Mouse (Mus musculus) adrenal gland, adult 8-10 months (tissue): ENCODE measurements around the gene Bptf. TPM values are rescaled to one million over a fixed set of nuclear protein-coding genes. Genes with fewer than 3 reads are reported as not detected.
"Not testable (repeated sequence)": the region's sequence is repeated elsewhere in the genome, so short reads cannot be mapped to it uniquely, and the experiment has no call there.

Experiments
- DNase-seq: peaks from one replicate; pipeline ENCODE4 v3.0.0; 2022
- total RNA-seq, 4 experiments: library from RNA; stranded (reverse); gene quantifications; 2 replicates each; pipeline ENCODE4 v1.2.4; 2022

Bptf gene
- total RNA-seq, 4 experiments from 2014 or later: 40.0 to 68.4 (median 51.1) TPM

DNA sequence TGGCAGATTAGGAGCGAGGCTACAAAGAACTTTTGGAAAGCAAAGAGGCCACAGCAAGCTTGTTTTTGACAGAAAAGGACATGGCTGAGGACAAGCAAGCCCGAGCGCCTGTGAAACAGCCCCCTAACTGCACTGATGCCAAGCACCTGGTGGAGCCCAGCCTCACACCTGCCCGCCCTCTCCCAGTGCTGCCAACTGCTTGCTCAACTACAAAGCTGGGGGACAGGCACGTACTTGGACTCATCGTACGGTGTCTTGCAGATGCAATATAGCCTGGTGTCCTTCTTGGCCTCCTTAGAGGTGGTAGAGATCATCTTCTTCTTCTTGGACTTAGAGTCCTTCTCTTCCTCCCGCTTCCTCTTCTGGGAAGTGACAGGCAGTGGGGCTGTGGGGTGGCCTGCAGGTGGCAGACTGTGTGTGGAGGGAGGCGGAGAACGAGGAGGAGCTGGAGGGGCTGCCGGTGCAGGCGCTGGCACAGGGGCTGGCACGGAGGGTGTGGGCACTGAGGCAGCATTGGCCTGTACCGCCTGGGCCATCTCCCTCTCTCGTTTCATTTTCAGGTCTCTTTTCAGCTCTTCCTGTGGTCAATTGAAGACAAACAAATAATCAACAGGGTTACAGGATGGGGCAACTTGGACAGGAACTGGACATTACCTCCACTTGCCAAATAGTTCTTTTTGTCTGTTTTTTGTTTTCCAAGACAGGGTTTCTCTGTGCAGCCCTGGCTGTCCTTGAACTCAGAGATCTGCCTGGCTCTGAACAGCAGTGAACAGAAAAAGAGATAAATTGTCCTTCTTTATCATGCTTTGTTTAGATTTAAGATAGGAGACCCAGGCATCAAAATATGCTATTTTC is 84.9 kb downstream of the Bptf start:
- DNase-seq: no peak

DNA sequence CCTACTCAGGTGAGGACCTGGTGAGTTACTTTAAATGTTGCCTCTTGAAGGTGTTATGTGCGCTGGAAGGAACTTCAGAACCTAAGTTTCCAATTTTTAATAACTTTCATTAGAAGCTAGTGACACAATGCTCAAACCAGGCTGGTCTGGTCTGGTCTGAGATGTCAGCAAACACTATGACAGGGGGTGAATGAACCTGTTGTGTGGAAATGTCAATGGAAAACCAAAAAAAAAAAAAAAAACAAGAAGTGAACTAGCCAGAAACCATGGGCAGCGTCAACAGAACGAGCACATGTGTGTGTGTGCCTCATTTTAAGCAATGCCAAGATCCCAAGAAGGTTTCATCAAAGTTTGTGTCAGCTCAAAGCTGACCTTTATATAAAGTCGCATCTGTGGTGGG is 86.4 kb downstream of the Bptf start:
- DNase-seq: no peak

DNA sequence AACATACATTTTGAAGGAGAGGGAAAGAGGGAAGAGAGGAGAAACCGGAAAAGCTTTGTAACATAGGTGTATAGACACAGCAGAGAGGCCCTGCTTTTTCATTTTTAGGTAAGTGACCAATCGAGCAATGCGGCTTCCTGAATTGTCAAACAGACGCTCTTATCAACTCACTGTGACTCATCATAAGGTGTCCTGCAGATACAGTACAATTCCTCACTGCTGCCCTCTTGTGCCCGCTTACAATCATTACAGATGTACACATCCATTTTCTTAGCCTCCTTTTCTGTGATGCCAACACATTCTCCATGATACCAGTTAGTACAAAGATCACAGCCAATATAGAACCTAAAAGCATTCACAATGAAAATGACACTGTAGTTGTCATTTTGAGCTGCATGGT is 87.6 kb downstream of the Bptf start:
- DNase-seq: peak; percentile 63

DNA sequence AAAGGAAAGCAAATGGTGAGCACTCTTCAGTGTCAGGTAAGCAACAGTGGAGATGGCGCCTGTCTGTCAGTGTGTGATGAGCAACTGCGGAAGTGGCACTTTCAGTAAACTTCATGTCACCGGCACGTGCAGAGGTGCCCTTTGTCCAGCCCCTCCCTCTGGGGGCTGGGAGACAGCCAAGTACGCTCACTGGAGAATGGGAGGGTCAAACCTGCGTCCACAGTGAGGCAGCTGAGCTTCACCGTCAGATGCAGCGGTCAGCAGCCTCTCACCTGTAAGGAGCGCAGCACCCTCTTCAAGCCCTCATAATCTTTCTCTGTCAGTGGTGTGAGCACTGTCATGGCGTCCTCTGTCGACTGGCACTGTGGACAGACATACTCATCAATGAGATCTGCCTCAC is 88.6 kb downstream of the Bptf start:
- no peak for DNase-seq

DNA sequence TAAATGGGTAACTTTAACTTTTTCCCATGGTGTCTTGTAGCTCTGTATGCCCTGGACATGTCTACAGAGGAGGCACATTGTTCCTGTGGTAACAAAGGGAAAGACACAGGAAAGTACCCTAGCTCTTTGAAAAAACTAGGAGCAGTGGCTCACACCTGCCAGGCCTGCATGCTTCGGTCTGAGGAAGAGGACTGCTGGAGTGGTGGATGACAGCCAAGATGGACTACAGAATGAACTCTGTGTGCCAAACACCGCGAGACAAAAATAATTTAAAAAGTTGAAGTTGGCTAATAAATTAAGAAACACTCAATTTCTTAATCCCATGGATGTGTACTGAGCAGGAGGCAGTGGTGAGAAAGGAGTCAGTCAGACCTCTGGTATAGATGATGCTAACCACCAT is 90.5 kb downstream of the Bptf start:
- DNase-seq: no peak

DNA sequence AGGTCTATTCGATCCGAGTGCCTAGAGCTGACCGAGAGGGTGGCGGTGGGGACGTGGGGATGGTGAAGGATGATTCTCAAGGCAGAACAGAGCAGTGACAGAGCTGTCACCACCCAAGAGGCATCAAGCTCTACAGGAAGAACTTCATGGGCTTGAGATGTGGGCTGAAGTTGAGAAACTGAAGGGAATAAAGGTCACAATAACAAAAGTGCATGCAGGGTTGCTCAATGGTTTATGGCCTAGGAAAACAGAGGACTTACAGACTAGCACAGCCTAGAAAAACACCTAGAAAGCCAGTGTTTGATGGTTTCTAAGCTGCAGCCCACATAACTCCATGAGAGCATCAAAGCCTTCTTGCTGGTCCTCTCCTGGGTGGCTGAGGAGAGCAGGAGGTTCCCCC is 92.5 kb downstream of the Bptf start:
- no peak for DNase-seq

DNA sequence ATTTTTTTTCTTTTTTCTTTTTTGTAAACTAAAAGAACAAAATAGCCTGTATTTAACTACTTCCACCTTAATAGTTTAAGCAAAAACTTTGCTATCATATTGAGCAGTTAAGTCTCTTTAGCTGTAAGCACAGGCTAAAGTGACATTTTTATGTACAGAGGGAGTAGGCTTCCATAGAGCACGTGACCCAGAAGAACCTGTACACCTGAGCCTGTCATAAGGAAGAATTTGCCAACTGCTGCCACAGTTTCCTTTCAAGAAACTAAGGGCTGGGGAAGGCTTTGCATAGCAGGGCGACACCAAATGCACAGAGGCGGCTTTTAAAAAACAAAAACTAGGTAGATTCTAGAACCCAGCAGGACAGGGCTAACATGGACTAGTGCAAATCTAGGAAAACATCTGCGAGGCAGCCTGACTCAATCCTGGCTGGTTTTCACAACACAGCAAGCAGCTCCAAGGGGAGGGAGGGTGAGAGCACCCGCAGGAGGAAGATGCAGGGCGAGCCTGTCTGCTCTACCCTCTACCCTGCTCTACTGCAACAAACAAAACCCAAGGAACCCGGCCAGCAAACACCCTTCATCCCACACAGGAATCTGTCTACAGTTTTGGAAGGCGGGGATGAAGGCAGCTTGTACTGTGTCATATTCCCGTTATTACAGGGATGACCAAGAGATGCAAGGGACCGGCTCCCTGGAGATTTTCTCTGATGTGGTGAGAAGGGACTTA is 97.7 kb downstream of the Bptf start:
- no peak for DNase-seq

DNA sequence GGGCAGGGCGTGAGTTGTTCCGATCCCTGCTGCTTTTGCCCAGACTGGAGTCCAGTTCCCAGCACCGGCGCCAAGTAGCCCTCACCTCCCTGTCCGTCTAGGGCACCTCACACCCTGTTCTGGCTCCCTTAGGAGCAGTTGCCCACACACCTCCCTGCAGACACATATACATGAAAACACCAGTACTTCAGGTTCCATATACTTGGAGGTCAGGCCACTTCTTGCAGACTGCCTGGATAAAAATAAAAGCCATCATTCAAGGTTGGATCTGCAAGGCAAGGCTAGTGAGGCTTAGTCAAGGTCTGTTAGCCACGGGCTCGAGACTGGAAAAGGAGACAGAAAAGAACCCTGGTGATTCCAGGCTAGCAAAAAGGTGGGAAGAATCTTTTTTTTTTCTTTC is 100.3 kb downstream of the Bptf start:
- DNase-seq: no peak

DNA sequence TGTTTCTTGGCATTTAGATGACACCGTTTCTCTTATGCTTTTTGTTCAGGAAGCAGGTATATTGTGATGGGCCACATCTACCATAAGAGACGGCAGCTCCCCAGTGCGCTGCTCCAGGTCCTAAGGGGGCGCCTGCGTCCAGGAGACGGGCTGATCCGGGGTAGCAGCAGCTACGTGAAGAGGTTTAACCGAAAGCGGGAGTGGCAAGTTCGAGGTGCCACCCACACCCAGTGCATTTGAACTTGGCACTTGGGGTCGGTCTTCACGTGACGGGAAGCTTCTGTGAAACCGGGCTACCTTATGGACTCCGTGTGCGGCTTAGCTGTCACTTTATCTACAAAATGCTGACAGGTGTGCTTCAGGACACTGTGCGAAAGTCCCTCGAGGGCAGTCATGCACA is 102.4 kb downstream of the Bptf start:
- no peak for DNase-seq

DNA sequence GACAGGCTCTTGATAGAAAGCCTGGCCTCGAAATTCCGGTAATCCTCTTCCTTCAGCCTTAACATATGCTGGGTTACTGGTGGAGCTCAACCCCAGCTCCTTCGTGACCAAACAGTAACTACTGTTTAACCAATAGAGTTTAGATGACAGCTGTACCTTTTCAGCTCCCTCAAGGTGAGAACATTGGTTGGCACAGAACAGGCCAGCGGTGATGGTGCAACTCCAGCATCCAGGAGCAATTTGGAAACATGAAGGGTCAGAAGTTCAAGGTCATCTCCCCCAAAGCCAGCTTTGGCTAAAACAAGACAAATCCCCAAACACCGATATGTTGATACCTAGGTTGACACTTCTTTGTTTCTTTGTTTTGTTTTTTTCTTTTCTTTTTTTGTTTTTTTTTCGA is 103.2 kb downstream of the Bptf start:
- DNase-seq: no peak

DNA sequence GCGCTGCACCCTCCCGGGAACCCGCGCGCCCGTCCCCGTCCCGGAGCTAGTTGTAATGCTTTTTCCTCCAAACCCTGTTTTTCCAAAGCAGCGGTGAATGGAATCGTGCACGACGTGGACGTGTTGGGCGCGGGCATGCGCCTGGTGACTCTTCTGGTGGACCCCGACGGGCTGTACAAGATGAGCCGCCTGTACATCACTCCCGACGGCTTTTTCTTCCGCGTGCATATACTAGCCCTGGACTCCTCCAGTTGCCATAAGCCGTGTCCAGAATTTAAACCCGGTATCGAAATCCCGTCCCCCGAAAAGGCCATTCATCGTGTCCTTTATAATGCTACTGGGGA is 103.7 kb downstream of the Bptf start:
- no peak for DNase-seq

DNA sequence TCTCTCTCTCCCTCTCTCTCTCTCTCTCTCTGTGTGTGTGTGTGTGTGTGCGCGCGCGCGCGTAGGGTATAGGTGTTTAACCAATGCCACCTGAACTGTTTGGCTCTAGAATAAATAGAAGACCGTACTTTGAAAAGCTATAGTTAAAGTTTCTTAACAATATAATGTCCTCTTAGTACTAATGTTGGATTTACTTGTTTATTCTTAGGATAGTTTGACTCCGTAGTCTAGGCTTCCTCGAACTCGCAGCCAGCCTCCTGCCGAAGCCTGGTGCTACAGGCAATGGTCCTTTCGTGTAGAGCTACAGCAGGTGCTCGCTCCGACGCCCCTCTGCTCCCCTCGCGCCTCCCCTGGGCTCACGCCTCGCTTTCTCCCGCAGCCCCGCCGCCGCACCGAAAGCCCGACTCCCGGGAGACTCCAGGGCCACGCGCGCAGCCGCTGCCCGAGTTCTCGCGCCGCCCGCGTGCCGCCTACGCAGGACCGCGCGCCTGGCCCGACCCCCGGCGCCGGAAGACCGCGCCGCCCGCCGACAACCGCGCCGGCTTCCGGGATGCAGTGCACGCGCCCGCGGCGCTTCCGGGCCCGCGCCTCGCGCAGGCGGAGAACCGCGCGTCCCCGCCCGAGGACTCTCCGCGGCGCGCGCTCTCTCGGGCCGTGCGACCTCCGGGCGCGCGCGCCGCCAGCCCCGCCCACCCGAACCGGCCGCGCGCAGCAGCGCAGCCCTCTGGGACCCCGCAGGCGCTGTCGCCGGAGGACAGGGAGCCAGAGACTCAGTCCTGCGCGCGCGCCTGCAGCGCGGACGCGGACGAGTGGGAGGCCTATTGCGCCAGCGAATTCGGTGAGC is 104.3 kb downstream of the Bptf start:
- peak; percentile 80 for DNase-seq

DNA sequence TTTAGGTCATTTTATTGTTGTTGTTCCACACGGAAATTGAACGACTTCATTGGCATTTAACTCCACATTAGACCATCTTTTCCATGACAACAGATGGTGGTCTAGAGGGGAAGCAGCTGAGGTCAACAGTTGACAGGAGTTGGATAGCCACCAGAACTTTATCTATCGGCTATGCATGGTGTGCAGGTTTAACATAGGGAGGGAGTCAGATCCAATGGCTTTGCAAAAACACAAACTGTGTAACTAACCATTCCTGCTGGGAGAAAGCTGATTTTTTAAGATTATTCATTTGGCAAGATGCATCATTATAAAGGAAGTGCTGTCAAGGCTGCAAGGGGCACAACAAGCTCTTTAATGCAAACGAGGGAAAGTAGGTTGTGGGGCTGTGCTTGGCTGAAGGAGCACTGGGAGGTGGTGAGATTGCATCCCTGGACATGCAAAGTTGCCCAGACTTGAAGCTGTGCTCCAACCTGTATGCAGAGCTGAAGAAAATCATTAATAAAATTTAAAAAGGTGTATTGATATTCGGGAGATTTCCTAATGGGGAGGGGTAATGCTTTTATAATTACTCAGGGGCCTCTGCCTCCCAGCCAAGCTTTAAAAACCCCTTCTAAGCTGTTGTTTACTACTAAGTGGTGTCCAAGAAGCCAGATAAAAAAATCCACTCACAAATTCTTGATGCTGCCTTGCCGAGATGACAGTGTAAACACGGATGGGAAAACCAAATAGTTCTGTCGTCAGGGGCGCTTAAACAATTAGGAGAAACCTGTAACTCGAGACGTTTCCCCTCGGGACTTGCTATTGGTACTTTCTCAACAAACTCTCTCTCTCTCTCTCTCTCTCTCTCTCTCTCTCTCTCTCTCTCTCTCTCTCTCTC is 105.1 kb downstream of the Bptf start:
- no peak for DNase-seq

DNA sequence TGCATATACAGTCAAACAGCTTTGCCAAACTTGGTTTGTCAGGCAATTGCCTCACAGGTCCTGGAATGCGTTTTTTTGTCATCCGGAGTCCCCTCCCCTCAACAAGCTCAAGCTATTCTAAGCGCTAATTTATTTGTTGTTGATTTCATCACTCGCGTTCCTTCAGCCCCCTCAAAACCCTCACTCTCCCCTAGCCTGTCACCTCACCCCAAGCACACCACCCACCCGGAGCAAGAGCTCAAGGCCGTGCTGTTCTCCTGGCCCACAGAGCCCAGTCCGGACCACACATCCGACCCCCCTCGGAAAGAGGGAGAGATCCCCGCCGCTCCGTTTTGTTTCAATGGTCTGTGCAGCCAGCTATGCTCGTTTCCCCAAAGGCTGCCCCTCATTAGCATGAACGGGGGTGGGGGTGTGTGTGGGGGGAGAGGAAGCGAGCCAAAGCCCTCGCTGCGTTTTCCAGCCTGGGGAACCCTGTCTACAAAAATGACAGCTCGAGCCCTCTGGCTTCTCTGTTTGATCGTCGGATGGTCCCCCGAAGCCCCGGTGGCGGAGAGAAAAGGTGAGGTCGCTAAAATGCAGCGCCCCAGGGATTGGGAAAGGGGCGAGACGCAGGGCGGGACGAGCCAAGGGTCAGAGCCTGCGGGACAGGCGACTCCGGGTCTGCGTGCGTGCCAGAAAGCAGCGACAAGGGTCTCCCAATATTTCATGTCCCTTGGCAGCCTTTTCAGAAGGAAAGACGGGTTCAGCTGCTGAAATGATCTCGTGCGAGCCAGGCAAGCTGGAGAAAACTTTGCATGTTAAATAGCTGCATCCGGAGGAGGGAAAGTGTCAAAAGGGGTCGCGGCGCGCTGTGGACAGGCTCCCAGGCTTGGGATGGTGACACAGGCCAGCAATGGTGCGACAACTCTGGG is 106.3 kb downstream of the Bptf start, which contains the start of gene 1810010H24Rik:
Gene 1810010H24Rik, plus strand, starts transcription at position 271 of the 911 bp plus-strand sequence.
- no peak for DNase-seq

DNA sequence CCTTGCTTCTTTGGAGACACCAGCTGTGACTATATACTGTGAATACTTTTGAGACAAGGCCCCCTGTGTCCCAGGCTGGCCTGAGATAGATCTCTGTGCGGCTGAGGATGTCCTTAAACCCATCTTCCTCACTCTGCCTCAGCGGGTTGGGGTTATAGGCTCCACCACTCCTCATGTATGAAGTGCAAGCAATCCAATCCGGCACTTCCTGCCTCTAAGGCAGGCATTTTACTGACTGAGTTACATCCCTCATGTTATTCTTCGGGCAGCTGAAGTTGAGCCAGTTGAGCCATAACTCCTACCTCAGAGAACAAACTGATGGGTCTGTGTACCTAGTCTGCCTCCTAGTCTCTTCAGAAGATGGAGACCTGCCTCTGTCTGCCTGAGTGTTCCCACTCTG is 107.5 kb downstream of the Bptf start:
- DNase-seq: no peak

DNA sequence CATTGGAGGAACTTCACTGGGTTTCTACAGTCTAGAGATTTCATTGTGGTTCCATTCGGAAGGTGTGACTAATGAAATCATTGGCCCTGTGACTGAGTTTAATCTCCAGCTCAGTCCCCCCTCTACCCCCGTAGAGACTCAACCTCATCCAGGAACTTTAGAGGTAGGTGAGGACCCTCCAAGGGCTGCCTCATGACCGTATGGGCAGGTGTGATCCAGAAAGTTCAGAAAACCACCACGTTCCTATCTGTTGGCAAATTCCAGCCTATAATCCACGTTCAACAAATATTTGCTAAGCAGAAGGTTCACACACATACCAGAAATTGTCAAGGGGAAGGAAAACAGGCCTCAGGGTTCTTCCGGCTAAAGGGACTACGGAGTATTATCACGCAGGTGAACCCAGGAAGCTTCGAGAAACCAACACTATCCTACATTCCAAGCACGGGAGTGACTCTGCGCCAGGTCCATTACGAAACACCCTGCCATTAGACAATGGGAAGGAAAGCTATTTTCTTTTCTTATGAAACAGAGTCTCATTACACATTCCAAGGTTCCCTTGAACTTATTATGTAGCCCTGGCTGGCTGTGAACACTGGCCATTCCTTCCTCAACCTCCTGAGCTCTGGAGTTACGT is 109.8 kb downstream of the Bptf start:
- DNase-seq: no peak

DNA sequence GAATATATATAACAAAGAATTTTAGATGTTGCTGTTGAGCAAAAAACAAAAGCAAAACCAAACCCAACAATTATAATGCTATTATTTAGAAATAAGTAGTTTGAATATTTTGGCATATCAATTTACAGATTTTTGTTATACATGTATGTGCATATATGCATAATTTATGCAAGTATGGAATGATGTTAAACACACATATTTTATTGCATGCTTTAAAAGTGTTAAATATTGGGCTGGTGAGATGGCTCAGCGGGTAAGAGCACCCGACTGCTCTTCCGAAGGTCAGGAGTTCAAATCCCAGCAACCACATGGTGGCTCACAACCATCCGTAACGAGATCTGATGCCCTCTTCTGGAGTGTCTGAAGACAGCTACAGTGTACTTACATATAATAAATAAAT is 112.2 kb downstream of the Bptf start:
- DNase-seq: not testable (repeated sequence)

DNA sequence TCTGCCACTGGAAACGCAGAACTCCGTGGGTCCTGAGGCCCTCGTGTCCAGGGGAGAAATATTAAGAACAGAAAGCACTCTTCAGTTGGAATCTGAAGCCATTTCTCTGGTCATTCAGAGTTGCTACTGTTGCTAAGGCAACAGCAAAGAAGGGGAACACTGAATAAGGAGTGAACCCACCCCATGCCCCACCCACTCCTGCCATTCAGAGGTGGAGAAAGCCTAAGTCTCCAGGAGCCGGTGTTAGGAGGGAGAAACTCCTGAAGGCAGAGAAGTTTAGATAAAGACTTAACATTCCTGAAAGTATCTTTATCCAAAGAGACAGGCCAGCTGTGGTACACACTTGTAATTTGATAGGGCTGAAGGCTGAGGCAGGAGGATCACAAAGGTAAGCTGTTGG is 112.6 kb downstream of the Bptf start:
- no peak for DNase-seq

DNA sequence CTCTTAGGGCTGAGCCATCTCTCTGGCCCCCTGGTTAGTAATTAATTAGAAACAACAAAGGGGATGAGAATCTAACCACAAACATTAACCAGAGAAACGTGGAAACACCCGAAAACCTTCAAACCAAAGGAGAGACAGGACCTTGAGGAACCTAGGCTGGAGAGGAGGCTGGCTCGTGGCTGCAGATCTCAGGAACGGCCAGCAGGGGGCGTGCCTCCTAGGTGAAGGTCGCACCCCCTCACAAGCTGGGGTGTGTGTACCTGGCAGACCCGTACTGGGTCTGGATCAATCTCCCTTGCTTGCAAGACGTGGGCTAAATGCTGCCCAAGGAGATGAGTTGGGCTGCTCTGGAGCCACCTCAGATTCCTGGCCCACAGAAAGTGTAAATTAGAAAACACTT is 113.3 kb downstream of the Bptf start:
- DNase-seq: no peak

DNA sequence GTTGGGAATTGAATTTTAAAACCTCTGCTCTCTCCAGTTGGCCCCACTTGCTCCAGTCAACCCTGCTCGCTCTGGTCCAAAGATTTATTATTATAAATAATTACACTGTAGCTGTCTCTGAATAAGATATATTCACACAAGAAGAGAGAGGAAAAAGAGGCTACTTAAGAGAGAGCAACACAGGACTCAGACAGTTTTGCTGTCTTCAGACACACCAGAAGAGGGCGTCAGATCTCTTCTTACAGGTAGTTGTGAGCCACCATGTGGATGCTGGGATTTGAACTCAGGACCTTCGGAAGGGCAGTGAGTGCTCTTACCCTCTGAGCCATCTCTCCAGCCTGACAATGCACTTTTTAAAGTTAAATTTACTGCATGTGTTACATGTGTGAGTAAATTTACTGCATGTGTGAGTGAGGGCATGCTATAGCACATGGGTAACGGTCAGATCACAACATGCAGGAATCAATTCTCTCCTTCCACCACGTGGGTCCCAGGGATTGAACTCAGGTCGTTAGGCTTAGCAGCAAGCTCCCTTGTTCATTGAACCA is 114.5 kb downstream of the Bptf start:
- DNase-seq: no peak
